Mouse (Mus musculus): Measurements from ENCODE around the gene Slc25a23. TPM values are rescaled to one million over a fixed set of nuclear protein-coding genes. Genes with fewer than 3 reads are reported as not detected.

Gene Slc25a23
- polyA plus RNA-seq, 1 experiment from 2014 or later: 14.7 TPM

DNA sequence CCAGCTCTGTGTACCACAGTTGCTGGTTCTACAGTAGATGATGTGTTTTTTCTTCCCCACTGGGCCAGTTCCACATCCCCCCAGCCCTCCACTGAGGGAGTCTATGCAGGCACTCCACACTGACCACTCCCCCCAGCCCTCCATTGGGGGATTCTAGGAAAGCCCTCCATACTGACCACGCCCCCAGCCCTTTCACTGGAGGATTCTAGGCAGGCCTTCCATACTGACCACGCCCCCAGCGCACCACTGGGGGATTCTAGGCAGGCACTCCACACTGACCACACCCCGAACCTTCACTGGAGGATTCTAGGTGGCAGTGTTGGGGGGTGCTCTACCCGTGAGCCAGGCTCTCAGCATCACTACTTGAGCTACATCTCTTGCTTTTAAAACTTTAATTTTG lies 12.3 kb downstream of the Slc25a23 start:
- H3K4me2 ChIP-seq: no peak overlapping the region
- no peak overlapping the region for H3K27ac ChIP-seq
- H3K36me3 ChIP-seq: peaks cover 19% of the 10 kb centered on the region
- 46% methylated on average over 5 of the region's 5 CpGs for WGBS
- 0 out of 2 replicates have a peak, but pooled peaks have one; percentile 32 for ATAC-seq (replicated peaks; ENCODE audit: insufficient number of reproducible peaks, insufficient read depth, low FRiP score, low read depth)
- no peak overlapping the region for H3K4me3 ChIP-seq
- H3K9me3 ChIP-seq (replicated peaks): no peaks in the 10 kb centered on the region
- H3K9ac ChIP-seq: no peak overlapping the region
- 0 out of 2 replicates have a peak, but pooled peaks cover 6% of the 10 kb centered on the region for H3K4me1 ChIP-seq (replicated peaks)
- no peaks in the 10 kb centered on the region for H3K27me3 ChIP-seq

DNA sequence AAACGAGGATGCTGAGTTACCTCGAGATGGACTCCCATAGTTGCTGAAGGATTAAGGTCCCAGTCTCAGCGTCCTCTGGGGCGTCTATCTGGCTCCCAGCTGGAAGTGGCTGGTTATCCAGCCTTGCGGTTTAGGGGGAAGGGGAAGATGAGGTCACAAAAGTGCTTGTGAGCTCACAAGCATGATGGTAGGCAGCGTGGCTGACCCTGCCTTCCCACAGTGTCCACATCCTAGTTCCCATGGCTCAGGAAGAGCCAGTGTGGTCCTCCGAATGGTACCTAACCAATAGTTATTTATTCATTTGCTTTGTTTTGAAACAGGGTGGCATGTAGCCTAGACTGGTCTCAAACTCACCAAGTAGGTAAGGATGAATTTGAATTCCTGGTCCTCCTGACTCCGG lies 18.1 kb downstream of the Slc25a23 start, which contains the start of gene Slc25a41:
Gene Slc25a41 (minus strand): TSS at position 101 of the 400 bp plus-strand sequence.
- H3K27ac ChIP-seq: no peak within 1 kb of the TSS
- WGBS: 64% methylated on average over 8 of the region's 8 CpGs

DNA sequence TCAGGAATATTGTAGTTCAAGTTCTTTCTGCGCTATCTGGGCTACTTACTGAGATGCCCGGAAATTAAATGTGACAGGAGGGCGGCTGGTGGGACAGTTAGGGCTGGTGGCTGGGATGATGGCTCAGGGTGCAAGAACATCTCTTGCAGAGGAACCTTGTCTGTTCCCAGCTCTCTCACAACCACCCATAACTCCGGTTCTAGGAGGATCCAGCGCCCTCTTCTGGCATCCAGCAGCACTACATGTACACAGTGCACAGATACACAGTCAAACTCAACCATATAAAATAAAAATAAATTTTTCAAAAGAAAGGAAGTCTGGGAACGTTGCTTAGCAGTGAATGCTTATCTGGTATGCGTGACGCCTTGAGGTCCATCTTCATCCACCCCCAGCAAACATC lies 20.7 kb downstream of the Slc25a23 start:
- no peak overlapping the region for H3K4me2 ChIP-seq
- no peaks in the 10 kb centered on the region for H3K36me3 ChIP-seq
- no peak for ATAC-seq (replicated peaks; ENCODE audit: insufficient number of reproducible peaks, insufficient read depth, low FRiP score, low read depth)
- 0 out of 2 replicates have a peak, but pooled peaks cover 11% of the 10 kb centered on the region for H3K4me1 ChIP-seq (replicated peaks)
- H3K4me3 ChIP-seq: no peak overlapping the region
- peaks cover 20% of the 10 kb centered on the region for H3K27me3 ChIP-seq
- WGBS: 40% methylated on average over 8 of the region's 8 CpGs
- H3K9ac ChIP-seq: no peak overlapping the region
- H3K9me3 ChIP-seq (replicated peaks): no peaks in the 10 kb centered on the region
- no peak overlapping the region for H3K27ac ChIP-seq

More for the DNA sequence above, 18.1 kb downstream of the Slc25a23 start, which contains the start of gene Slc25a41:
- Histone ChIP-seq H3K4me1 (replicated peaks) (0 out of 2 replicates have a peak, but pooled peaks cover 11% of the 10 kb centered on the region), H3K36me3 (peaks cover 4% of the 10 kb centered on the region; the same call in 1 of the 2 replicates), H3K9ac (no peak within 1 kb of the TSS), H3K4me2 (no peak within 1 kb of the TSS), H3K9me3 (replicated peaks) (no peaks in the 10 kb centered on the region), H3K4me3 (no peak within 1 kb of the TSS), H3K27me3 (peaks cover 20% of the 10 kb centered on the region)
- ATAC-seq (replicated peaks; ENCODE audit: insufficient number of reproducible peaks, insufficient read depth, low FRiP score, low read depth): no peak

DNA sequence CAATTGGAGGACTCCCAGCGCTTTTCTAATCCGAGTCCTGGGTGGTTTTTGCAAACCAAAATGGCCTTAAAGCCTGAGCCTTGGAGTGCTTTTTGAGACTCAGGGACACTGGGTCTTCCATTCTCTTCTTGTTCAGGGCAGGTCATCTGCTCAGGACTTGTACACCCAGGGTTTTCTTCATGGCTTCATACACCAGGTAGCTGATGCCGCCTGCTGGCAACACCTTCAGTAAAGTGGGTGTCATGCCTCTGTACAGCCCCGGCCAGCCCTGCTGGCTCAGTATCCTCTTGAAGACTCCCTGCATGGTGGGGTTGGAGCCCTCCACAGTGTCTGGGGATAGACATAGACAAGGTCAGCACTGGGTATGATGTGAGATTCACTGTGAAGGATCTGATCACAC lies 26.8 kb downstream of the Slc25a23 start:
- Histone ChIP-seq H3K4me1 (replicated peaks) (peaks cover 17% of the 10 kb centered on the region), H3K4me2 (peak overlapping the region; percentile 73; the same call in 1 of the 2 replicates), H3K4me3 (peak overlapping the region; percentile 45; the same call in 1 of the 2 replicates), H3K27me3 (peaks cover 6% of the 10 kb centered on the region; the same call in 1 of the 2 replicates), H3K9ac (no peak overlapping the region), H3K27ac (peak overlapping the region; percentile 88; the same call in 1 of the 2 replicates), H3K36me3 (peaks cover 4% of the 10 kb centered on the region; the same call in 1 of the 2 replicates), H3K9me3 (replicated peaks) (no peaks in the 10 kb centered on the region)
- WGBS: 88% methylated on average over 4 of the region's 4 CpGs
- no peak for ATAC-seq (replicated peaks; ENCODE audit: insufficient number of reproducible peaks, insufficient read depth, low FRiP score, low read depth)

DNA sequence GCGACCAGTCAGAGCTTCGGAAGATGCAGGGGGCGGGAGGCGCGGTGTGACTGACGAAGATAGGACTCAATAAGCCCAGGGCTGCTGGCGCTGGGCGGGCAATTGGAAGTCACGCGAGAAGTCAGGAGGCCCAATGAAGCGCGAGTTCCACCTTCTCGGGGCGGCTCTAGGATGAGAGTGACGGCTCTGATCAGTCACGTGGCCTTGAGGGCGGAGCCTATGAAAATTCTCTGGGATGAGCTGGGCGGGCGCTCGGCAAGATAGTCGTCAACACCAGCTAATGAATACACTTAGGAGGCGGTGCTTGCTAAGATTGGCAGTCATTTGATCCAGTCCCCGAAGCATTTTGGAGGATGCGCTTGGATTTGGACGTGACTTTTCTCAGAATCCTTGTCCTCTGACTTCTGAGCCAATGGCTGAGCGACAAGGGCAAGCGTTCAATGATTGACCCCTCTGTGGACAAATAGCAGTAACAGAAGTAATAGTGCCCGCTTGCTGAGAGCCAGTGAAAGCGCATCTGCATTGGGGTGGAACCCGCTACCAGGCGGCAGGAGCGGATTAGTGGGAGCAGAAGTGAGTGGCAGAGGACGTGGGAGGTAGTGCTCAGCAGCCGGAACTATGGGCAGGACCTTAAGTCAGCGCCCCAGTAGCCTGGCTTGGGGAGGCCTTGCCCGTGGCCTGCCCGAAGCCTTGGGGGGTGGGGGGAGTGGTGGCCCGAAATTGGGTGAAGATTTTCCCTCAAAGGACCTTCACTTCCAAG lies 27.8 kb downstream of the Slc25a23 start:
- under 1% methylated on average over 38 of the region's 38 CpGs for WGBS
- Histone ChIP-seq H3K4me2 (peak overlapping the region; percentile 73), H3K4me1 (replicated peaks) (peaks cover 17% of the 10 kb centered on the region), H3K36me3 (peaks cover 14% of the 10 kb centered on the region), H3K9me3 (replicated peaks) (no peaks in the 10 kb centered on the region), H3K9ac (peak overlapping the region; percentile 53), H3K4me3 (peak overlapping the region; percentile 97), H3K27ac (peak overlapping the region; percentile 88), H3K27me3 (0 out of 2 replicates have a peak, but pooled peaks cover 2% of the 10 kb centered on the region)
- peak; percentile 95 for ATAC-seq (replicated peaks; ENCODE audit: insufficient number of reproducible peaks, insufficient read depth, low FRiP score, low read depth)

DNA sequence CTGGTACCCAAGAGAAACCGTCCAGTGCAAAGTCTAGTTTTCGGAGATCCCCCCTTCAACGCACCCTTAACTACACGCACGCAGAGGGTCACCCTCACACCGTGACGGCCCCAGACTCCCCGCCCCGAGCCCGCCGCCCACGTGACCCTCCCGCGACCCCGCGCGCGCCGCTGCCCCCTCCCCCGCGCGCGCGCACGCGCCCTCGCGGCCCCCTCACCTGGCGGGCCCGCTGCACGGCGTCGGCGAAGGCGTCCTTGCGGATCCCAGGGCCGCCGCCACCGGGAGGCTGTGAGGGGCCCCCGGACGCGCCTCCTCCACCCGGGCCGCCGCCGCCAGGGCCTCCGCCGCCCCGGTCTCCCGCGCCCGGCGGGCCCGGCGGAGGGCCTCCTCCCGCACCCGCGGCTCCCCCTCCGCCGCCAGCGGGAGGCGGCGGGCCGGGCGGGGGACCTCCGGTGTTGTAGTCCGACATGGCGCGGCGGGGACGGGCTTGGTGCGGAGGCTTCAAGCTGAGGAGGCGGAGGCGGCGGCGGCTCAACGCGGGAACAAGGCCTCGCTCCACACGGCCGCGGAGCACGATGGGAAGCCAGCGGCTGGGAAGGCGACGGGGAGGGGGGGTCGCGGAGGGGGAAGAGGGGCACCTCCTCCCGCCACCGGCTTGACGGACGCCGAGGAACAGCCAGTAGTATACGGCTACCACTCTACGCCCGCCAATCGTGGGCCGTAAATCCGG lies 28.6 kb downstream of the Slc25a23 start, which contains the start of gene Khsrp:
Gene Khsrp (minus strand): TSS at position 592 of the 730 bp plus-strand sequence.
- Histone ChIP-seq H3K4me1 (replicated peaks) (peaks cover 17% of the 10 kb centered on the region), H3K4me3 (peak within 1 kb of the TSS; percentile 97), H3K27me3 (no peaks in the 10 kb centered on the region), H3K9me3 (replicated peaks) (no peaks in the 10 kb centered on the region), H3K9ac (peak within 1 kb of the TSS; percentile 100), H3K4me2 (peak within 1 kb of the TSS; percentile 75), H3K27ac (peak within 1 kb of the TSS; percentile 96), H3K36me3 (peaks cover 22% of the 10 kb centered on the region)
- ATAC-seq (replicated peaks; ENCODE audit: insufficient number of reproducible peaks, insufficient read depth, low FRiP score, low read depth): no peak
- whole genome bisulfite sequencing: under 1% methylated on average over 72 of the region's 99 CpGs

DNA sequence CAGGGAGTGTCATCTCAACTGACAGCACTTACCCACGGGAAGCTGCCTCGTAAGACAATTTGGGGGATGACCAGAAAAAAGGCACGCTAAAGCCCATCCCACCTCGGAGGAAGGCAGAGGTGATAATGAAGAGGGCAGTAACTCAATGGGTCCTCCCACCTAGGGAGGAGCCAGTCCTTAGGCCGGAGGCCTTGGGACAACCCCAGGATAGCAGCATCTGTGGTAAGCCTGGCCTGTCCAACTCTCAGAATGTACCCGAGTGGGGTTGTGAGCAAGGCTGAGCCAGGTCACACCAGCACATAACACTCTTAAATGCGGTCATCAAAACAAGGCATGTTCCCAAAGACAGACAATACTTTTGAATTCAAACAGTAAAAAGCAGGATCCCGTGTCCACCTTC lies 30.0 kb downstream of the Slc25a23 start:
- Histone ChIP-seq H3K4me3 (peak overlapping the region; percentile 97), H3K36me3 (peaks cover 36% of the 10 kb centered on the region), H3K9me3 (replicated peaks) (no peaks in the 10 kb centered on the region), H3K4me2 (peak overlapping the region; percentile 75), H3K27me3 (no peaks in the 10 kb centered on the region), H3K9ac (peak overlapping the region; percentile 100), H3K27ac (peak overlapping the region; percentile 96; the same call in 1 of the 2 replicates), H3K4me1 (replicated peaks) (peaks cover 17% of the 10 kb centered on the region)
- ATAC-seq (replicated peaks; ENCODE audit: insufficient number of reproducible peaks, insufficient read depth, low FRiP score, low read depth): no peak
- WGBS: 20% methylated on average over 8 of the region's 8 CpGs

DNA sequence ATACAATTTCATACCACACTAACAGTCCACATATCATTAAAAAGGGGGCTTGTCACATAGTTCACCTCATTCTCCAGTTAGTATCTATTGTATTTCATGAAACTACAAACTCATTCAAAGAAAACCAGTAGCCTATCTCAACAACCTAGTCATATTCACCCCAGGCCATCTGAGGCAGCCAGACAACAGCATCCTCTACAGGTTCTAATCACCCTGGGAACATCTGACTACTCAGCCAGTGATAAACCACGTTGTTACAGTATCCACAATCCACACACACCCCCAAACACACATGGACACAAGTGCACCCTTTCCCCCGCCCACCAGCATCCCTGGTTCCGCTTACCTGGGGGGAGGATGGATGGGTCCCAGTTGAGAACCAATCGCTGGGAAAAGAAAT lies 32.2 kb downstream of the Slc25a23 start:
- H3K4me3 ChIP-seq: no peak overlapping the region
- no peak overlapping the region for H3K4me2 ChIP-seq
- peaks cover 16% of the 10 kb centered on the region for H3K4me1 ChIP-seq (replicated peaks)
- peaks cover 58% of the 10 kb centered on the region for H3K36me3 ChIP-seq
- H3K9me3 ChIP-seq (replicated peaks): no peaks in the 10 kb centered on the region
- no peak overlapping the region for H3K27ac ChIP-seq
- ATAC-seq (replicated peaks; ENCODE audit: insufficient number of reproducible peaks, insufficient read depth, low FRiP score, low read depth): no peak
- no peak overlapping the region for H3K9ac ChIP-seq
- 85% methylated on average over 4 of the region's 4 CpGs for WGBS
- no peaks in the 10 kb centered on the region for H3K27me3 ChIP-seq

DNA sequence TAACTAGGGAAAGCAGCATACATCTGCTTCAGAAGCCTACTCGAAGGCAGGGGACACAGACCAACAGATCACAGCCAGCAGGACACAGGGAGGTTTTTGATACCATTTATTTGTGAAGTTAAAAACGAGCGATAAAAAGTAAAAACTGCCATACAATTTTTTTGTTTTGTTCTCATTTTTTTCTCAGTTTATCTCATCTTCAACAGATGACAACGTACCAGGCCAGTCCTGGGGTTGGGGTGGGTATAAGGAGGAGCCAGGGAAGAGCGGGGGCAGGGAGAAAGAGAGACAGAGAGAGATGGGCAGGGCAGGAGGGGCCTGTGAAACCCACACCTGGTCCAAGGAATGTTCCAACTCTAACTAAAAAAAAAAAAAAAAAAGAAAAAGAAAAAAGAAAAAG lies 38.7 kb downstream of the Slc25a23 start:
- Histone ChIP-seq H3K36me3 (peaks cover 48% of the 10 kb centered on the region), H3K27me3 (no peaks in the 10 kb centered on the region), H3K4me3 (no peak overlapping the region), H3K4me2 (no peak overlapping the region), H3K9me3 (replicated peaks) (no peaks in the 10 kb centered on the region), H3K4me1 (replicated peaks) (no peaks in the 10 kb centered on the region), H3K27ac (no peak overlapping the region), H3K9ac (no peak overlapping the region)
- WGBS: 82% methylated on average over 5 of the region's 5 CpGs
- no peak for ATAC-seq (replicated peaks; ENCODE audit: insufficient number of reproducible peaks, insufficient read depth, low FRiP score, low read depth)

DNA sequence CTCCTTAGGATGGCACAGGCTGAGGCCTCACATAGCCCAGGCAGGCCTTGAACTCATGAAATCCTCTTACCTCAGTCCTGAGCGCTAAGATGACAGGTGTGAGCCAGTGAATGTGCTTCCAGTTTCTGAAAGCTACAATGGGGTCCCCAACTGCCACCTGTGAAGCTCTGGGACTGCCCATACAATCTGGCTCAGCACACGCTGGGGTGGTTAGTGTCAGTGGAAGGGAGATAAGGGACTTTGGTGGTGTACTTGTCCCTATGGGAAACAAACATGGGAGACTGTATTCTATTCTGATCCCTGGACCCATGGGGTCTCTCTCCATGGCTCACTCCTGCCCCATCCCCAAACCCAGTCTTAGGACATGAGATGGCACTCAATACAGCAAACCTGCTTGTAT lies 40.0 kb downstream of the Slc25a23 start:
- no peak for ATAC-seq (replicated peaks; ENCODE audit: insufficient number of reproducible peaks, insufficient read depth, low FRiP score, low read depth)
- Histone ChIP-seq H3K4me3 (no peak overlapping the region), H3K36me3 (peaks cover 36% of the 10 kb centered on the region), H3K9ac (no peak overlapping the region), H3K4me2 (no peak overlapping the region), H3K4me1 (replicated peaks) (no peaks in the 10 kb centered on the region), H3K27me3 (no peaks in the 10 kb centered on the region), H3K27ac (no peak overlapping the region), H3K9me3 (replicated peaks) (no peaks in the 10 kb centered on the region)
- WGBS: 77% methylated on average over 2 of the region's 2 CpGs

DNA sequence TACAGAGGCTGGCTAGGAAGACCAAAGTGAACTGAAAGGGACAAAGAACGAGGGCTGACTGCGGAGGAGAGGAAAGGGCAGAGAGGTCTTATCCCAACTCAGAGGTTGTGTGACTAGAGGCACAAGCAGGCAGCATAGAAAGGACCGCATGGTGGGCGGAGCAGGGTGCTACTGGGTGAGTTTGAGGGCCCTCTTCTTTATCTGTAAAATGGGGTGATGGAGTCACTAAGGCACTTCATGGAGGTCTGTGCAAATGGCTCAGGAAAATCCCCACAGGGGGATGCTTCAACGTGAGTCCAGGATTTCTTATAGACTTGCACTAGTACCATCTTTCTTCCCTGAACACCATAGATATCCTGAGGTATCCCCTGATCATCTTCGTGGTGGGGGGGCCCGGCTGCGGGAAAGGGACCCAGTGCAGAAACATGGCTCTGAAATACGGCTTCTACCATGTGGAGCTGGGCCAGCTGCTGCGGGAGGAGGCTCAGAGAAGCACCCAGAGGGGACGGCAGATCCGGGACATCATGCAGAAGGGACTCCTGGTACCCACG lies 47.3 kb downstream of the Slc25a23 start:
- H3K27me3 ChIP-seq: no peaks in the 10 kb centered on the region
- peak overlapping the region; percentile 89 for H3K4me2 ChIP-seq
- WGBS: 74% methylated on average over 13 of the region's 13 CpGs
- peaks cover 19% of the 10 kb centered on the region for H3K4me1 ChIP-seq (replicated peaks)
- H3K4me3 ChIP-seq: peak overlapping the region; percentile 67
- no peak for ATAC-seq (replicated peaks; ENCODE audit: insufficient number of reproducible peaks, insufficient read depth, low FRiP score, low read depth)
- H3K9me3 ChIP-seq (replicated peaks): no peaks in the 10 kb centered on the region
- H3K36me3 ChIP-seq: peaks cover 16% of the 10 kb centered on the region
- H3K9ac ChIP-seq: peak overlapping the region; percentile 81; the same call in 1 of the 2 replicates
- H3K27ac ChIP-seq: peak overlapping the region; percentile 88
